Mouse (Mus musculus) adrenal gland, postnatal 25 days (tissue): ENCODE data around the gene Lmod3. TPM values are rescaled to one million over a fixed set of nuclear protein-coding genes. Genes with fewer than 3 reads are reported as not detected.

Experiments
- DNase-seq: peaks from one replicate; pipeline ENCODE4 v3.0.0; 2021; ENCODE audit warnings: mixed read lengths
- total RNA-seq: library from RNA; stranded (reverse); gene quantifications from 2 replicates; pipeline ENCODE4 v1.2.3, GENCODE M21; 2021

Lmod3 gene
- total RNA-seq, 1 experiment from 2014 or later = not detected

DNA sequence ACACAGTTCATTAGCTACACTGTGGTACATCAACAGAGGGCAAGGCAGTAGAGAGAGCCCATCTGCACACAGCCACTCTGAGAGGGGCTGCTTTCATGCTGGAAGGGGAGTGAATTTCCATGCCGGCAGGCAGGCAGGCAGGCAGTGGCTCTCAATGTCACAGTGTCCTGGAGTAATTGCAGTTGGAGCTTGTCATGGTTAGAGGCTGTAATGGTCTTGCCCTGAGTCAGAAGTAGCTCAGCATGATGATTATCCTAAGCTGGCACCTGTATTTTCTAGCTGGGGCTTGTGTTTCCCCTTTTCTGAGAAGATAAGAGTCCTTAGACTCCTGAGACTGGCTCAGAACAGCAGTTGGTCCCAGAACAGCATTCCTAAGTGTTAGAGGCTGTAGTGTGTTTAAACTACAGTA, 26.5 kb downstream of the Lmod3 start:
- DNase-seq = no peak

DNA sequence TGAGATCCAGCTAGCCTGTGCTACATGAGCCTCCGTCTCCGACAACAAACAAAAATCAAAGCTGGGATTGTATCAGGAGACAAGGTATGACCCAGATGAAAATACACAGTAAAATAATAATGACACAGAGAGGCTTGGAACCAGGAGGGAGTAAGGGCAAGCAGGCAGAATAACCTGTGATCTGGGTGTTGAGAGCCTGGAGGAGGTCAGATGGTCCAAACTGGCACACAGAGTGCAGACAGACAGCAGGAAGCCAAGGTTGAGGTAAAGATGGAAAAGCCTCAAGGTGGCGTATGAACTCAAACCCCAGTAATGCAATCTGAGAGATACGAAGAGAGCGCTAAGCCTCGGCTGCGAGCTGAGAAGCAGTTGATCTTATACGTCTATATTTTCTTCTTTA, 28.1 kb downstream of the Lmod3 start:
- no peak for DNase-seq

DNA sequence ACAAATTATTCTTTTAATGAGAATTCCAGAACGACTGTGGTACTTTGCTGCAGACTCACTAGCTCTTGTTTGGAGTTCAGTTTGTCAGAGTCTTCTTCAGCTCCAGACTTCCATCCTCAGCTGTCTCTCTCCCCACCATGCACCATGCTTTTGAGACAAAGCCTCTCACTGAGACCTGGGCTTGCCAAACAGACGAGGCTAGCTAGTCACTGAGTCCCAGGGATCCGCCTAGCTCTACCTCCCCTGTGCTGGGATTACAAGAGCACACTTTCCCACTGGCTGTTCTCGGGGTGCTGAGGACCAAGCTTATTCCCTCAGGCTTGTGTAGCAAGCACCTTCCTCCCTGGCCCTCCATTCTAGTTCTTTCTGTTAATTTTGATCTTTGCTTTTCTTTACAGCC, 29.0 kb downstream of the Lmod3 start:
- DNase-seq = no peak

DNA sequence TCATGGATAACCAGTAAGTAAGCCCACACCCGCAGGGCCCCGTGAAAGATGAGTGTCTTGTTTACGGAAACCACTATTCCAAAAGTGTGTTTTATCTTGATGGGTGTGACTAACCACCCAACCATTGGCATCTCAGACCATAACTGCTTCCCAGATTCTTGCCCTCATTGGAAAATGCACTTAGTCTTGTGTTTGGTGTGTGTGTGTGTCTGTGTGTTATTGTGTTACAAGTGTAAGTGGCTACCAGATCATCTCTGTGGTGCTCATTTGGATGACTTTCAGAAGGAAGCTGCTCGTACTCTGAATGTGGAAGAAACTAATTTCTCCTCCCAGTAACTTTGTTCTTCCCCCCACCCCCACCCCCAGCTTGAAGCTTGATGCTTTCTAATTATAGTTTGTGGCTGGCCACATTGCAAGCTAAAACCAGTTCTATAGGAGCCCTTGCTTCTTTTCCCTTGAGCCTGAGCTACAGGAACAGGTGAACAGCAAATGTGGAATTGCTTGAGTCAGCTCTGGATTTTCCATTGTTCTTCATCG, 29.6 kb downstream of the Lmod3 start:
- no peak for DNase-seq

DNA sequence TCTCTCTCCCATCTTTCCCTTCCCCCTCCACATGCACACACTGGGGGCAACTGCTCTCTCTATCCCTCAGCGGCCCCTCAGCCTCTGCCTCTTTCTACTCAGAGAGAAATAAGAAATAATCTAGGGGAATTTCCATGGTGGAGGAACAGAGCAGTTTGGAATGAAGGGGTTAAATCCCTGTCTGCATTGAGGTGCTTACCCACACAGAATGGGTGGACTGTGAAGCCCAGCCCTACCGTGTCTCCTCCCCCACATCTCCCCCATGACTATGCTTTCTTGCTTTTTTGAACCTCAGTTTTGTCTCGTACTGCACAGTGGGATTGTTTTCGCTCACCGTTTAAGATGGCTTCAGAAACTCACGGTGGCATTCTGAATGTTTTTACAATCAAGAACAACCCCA, 30.2 kb downstream of the Lmod3 start:
- DNase-seq = no peak

DNA sequence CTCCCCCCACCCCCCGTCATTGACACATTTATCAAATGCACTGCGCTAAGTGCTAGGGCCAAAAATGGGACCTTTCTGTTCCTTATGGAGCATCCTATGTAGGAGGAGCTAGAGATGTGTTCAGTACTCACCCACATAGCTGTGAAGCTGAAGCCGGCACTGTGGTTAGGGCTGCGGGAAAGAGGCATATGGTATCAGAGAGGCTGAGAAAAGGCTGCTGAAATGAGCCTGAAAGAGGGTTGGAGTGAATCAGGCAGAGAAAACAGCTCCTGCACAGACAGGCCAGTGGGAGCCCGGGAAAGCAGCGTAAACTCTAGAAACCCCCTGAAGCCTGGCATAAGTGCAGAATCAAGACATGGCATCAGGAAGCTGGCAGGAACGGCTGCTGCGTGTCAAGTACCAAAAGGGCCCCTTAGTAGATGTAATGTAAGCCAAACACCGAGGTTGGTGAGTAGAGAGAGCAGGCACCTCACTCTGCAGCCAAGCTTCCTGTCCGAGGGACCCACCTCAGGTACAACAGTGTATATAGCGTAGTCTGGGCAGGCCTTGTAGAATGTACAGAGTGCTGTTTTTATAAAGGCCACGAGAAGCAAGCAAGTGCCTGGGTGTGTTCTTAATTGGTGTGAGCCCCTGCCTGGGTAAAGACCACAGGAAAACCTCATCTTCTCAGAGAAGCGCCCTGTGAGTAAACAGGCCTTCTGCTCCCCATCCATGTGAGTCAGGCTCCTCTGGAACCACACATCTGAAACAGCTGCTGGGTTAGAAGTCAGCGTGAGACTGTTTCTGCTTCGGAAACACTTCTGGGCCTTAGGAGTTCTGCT, 31.1 kb downstream of the Lmod3 start:
- DNase-seq = no peak

DNA sequence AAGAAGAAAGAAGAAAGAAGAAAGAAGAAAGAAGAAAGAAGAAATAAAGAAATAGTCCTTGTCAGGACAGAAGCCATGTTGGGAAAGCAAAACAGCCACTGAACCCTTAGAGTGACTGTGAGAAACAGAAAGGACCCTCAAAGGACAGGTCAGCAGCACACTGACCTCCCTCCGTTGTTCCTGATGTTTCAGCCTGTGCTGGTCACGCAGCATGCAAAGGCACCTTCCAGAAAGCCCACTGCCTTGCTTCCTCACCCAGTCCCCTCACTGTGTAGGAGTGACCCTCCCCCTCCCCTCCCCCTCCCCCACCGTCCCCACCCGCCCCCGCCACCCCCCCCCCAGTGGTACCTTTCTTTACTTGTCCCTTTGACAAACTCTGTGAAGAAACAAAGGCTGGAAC, 31.9 kb downstream of the Lmod3 start:
- no peak for DNase-seq

DNA sequence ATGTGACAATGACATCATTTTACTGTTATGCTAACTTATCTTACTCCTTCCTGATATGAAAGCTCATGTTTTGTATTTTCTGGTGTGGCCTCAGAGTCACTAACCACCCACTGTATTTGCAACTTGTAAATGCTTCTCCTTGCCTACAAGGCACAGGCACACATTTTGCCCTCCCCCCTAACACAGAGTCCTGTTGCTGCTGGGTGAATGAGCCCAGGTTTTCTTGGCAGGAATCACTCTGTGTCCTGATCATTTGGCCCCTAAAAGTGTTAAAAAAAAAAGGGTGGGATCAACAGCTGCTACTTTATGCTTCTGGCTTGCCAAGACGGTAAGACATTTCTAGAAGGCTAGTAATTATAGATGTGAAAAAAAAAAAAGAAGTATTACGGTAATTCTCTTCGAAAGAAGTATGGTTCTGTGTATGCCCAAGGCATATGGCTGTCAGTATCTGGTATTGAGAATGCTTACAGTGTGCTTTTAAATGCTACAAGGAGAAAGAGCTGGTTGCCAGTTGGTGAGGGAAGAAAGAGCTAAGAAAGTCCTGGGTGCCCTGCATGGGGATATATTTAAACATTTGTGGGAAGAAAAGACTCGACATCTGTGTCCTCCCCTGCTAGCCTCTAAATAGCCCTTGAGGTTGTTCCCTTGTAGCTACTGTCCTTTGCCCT, 36.3 kb downstream of the Lmod3 start:
- no peak for DNase-seq

DNA sequence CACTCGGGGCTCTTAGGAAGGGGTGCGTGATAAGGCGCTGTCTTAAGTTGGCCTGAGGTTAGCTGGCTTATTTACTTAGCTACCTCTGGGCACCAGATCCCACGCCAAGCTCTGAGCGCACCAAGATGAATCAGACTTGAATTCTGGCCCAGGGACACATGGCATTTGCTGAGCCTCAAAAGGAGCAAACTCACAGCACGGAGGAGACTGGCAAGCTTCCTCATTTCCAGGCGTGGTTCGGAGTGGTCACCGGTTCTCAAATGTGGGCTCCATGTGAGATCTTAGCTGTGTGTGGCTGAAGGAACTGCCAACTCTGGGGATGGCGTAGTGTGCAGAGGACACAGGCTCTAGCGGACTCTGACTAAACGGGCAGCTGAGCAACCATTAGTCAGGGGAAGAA, 40.6 kb downstream of the Lmod3 start:
- peak; percentile 61 for DNase-seq

DNA sequence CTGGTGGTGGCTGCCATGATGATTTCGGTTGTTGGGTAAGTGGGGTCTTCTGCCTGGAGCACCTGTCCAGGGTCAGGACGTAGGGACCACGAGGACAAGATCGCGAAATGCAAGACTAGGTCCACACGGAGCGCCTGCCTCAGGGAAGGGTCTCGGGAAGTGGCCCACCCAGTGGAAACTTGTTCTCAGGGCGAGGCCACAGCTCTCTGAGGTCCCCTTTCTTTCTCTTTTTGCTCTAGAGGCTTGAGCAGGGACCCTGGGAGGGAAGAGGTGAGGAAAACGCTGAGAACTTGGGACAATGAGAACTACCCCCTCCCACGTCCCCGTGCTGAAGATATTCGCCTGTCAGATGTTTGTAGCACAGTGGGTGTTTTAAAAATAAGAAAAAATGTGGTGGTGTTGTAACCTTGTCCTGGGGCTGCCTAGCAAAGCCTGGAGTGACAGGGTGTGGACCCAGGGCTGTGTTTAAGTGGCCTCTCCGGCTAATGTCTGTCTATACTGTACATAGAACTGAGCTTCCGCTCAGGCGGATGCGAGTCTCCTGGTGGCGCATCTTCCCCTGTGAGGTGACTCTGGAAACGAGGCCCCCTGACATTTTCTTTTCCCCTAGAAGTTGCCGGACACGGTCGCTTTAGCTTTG, 41.5 kb downstream of the Lmod3 start:
- DNase-seq = peak; percentile 16

DNA sequence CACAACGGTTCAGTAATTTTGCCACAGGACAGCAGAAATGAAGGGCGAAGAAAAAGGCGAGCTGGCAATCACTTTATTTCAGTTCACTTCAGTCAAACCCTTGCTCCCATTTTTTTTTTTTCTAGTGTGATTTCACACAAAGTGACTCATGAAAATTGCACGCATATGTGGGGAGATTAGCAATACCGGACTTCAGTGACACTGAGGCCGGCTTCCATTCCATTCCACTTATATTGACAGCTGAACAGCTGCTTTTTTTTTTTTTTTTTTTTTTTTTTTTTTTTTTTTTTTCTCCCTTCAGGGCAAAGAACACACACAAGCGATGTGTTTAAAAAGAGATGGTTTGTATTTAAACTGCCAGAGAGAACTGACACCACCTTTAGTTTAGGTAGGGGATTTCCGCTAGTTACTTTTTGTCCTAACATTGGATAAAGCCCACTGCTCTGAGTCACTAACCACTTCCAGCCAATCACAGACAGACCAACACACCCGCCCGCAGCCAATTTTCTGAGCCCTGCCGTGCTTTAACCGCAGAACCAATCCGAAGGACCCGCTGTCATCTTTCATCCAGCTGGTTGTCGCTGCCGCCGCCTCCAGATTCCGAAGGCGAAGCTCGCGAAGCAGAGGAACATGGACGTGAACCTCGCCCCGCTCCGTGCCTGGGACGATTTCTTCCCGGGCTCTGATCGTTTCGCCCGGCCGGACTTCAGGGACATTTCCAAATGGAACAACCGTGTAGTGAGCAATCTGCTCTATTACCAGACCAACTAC, 42.2 kb downstream of the Lmod3 start, which contains the start of gene Arl6ip5:
Arl6ip5 (plus strand) TSS at position 499 of the 771 bp plus-strand sequence.
- peak; percentile 86 for DNase-seq

DNA sequence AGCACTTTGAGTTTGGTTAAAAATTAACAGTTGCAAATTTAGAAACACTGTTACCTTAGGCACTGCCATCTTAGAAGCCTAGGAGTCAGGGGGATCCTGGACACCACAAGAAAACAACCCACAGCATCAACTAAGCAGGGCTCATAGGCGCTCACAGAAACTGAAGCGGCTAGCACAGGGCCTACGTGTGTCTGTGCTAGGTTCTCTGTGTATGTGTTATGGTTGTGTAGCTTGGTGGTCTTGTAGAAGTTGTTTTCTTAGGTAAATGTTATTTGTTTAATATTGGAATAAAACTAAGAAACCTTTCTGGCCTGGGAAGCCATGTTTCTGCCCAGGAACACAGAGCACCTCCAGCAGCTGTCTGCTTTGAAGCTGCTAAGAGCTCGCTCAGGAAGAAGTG, 42.8 kb downstream of the Lmod3 start:
- no peak for DNase-seq

DNA sequence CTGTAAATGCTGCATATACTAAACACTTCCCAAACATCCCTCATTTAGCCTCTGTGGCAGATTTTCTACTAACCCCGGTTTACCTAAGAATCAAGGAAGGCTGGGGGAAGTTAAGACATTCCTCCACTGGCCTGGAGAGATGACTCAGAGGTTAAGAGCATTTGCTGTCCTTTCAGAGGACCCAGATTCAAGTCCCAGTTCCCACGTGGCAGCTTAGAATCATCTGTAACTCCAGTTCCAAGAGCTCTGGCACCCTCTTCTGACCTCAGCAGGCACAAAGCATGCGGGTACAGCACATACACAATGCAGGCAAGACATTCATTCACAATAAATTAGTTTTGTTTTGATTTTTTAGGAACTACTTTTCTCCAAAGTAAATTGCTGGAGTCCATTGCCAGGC, 43.4 kb downstream of the Lmod3 start:
- no peak for DNase-seq

DNA sequence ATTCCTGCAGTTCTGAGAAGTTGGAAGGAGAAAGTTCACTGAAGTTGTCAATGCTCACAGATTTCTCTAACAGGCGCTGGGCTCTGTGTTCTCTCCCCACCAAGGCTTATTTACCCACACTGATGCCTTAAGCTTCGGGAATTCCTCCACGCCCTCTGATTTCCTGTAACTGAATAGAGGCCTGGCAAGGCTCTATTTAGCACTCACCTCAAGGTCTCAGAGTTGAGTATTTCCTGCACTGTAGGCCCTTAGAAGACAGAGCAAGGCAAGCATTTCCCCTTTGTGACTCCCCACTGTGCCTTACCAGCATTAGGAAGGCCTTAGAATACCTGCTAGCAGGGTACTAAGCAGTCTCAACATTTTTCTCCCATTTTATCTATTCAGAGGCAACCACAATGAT, 44.2 kb downstream of the Lmod3 start:
- DNase-seq = no peak

DNA sequence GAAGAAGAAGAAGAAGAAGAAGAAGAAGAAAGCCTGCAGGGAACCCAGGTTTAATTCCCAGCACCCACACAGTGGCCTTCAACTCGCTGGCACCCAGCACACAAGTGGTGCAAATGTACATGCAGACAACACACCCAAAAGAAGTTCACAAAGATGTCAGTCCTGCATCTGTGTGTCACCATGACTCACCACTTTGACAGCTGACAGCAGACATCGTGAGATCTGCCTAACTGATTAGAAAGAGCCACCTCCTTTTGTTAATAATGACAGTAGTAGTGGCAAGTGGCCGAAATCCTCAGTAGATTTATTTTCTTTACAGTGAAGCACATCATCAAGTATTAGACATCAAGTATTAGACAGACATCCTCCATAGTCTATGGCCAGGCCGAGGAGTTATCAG, 45.5 kb downstream of the Lmod3 start:
- DNase-seq = no peak

DNA sequence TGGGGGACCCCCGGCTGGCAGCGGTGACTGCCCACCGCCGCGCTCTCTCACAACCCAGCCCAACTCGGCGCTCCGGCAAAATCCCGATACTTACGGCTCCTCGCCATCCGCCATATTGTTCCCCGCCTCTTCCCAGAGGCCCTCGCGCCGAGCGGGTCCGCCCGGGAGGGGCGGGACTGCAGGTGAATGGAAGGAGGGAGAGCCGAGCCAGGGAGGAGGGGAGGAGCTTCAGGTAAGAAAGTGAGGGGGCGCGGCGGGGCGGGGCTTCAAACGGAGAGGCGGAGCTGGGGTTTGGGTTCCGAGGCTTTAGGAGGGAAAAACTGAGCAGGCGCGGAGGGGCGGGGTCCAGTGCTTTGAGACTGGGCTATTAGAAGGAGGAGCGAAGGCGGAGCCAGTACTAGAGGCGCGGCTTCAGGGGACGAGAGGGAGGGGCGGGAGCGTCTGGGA, 47.1 kb downstream of the Lmod3 start, which contains the start of gene Uba3:
Uba3 (minus strand) TSS at position 209 of the 447 bp plus-strand sequence.
- DNase-seq = peak; percentile 100

DNA sequence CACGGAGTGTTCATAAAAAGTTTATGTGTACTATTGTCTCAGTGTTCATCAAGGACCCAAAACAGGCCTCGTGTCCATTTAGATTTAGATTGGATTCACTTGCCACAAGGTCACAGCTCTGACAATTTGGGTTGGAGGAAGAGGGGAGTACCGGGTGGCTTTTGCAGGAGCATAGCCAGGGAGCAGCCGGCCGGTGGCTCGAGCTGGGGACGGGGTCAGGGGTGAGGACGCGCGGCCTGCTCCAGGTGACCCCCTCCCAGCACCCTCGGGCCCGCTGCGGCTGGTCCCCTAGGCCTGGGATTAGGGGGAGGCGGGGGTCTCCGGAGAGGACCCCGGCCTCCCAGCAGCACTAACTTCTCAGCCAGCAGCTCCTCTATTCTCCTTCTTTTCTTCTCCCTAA, 47.6 kb downstream of the Lmod3 start:
- DNase-seq = peak; percentile 33

DNA sequence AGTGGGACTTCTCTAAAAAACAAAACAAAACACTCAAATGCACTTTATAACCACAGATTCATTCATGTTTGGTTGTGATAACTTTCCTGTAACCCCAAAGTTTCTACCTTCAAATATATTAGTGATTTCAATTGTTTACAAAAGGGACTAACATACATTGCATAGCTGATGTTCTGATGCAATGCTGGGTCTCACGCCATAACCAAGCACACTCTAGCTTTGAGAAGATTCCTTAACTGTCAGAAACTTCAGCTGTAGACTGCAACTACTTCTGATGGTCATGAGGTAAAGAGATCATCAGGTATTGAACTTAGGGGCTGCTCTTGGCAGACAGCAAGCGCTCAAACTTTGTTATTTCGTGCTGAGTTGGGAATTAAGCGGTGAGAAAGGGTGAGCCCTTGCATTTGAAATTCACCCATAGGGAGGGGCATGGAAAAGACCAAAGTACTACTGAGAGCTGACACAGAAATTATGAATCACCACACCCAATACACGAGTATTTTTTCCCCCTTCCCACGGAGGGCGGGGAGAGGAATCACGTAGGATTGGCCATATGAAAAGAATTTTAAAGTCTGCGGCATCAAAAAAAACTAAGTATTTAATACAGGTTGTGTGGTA, 48.2 kb downstream of the Lmod3 start:
- no peak for DNase-seq

DNA sequence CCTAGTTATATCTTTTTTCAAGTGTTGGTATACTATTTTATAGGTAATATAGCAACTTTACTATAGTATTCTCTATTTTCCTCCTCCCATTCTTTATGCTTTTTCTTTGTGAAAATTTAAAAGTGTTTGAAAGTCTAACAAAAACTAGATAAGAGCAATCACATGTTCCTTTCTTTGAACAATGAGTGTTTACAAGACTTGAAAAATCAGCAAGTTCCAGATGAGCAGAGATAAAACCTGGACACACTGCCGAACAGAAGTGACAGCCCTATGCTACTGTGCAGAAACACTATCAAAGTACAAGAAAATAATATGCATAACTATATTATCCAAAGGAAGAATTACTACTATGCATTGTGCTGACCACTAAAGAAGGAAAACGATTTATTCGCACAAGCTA, 50.1 kb downstream of the Lmod3 start:
- DNase-seq = no peak

DNA sequence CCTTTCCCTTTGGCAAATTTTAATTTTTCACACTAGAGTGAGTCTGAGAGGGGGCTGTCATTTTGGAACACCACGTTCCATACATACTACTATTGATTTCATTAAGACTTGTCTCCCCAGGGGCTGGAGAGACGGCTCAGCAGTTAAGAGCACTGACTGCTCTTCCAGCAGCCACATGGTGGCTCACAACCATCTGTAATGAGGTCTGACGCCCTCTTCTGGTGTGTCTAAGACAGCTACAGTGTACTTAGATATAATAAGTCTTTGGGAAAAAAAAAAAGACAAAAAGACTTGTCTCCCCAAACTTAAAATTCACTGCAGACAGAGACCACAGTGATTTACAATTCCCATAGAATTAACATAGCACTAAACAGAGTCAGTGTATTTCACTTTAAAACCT, 52.1 kb downstream of the Lmod3 start:
- DNase-seq = no peak
